Mouse (Mus musculus) limb, embryonic 11.5 days (tissue): ENCODE measurements around the gene Dzank1. TPM values are rescaled to one million over a fixed set of nuclear protein-coding genes. Genes with fewer than 3 reads are reported as not detected.

Source experiments
- ATAC-seq: fragments of 200-750 bp; cut with Nextera tagmentation; 2 replicates; pipeline ENCODE4 v1.8.0; 2017; ENCODE audit warnings: low read depth; ENCODE audit not compliant: insufficient number of reproducible peaks, low FRiP score, low TSS enrichment
- DNase-seq: peaks from one replicate; pipeline ENCODE4 v3.0.0-alpha.2; 2015; ENCODE audit warnings: low spot score
- H3K27ac ChIP-seq: fragments of 300-500 bp; sonication (generic); replicated peaks from 2 replicates; pipeline ENCODE4 v1.5.1; 2014; ENCODE audit warnings: low read depth, mild to moderate bottlenecking, low read length
- H3K27me3 ChIP-seq: fragments of 300-500 bp; sonication (generic); 2 replicates; pipeline ENCODE4 v1.6.1; 2014; ENCODE audit warnings: mild to moderate bottlenecking, low read length, mixed read lengths; ENCODE audit not compliant: control insufficient read depth, insufficient read depth
- H3K36me3 ChIP-seq: fragments of 300-500 bp; sonication (generic); 2 replicates; pipeline ENCODE4 v1.6.1; 2014; ENCODE audit warnings: mild to moderate bottlenecking, low read length, moderate library complexity, mixed read lengths; ENCODE audit not compliant: control insufficient read depth, insufficient read depth
- H3K4me1 ChIP-seq: fragments of 300-500 bp; sonication (generic); 2 replicates; pipeline ENCODE4 v1.6.1; 2014; ENCODE audit warnings: low read length, mixed read lengths; ENCODE audit not compliant: control insufficient read depth, insufficient read depth
- H3K4me2 ChIP-seq: fragments of 300-500 bp; sonication (generic); 2 replicates; pipeline ENCODE4 v1.6.1; 2014; ENCODE audit warnings: low read depth, mild to moderate bottlenecking, moderate library complexity; ENCODE audit not compliant: severe bottlenecking
- H3K4me3 ChIP-seq: fragments of 300-500 bp; sonication (generic); 2 replicates; pipeline ENCODE4 v1.5.1; 2014; ENCODE audit warnings: low read depth, low read length
- H3K9ac ChIP-seq: fragments of 300-500 bp; sonication (generic); 2 replicates; pipeline ENCODE4 v1.6.1; 2014; ENCODE audit warnings: mild to moderate bottlenecking, low read length
- H3K9me3 ChIP-seq: fragments of 300-500 bp; sonication (generic); 2 replicates; pipeline ENCODE4 v1.6.1; 2016; ENCODE audit warnings: low read length; ENCODE audit not compliant: control insufficient read depth
- WGBS: fragments of 180-500 bp; shearing (Covaris S2); extraction: QIAGEN DNeasy Blood & Tissue Kit; methylation state at CpG from one replicate; pipeline ENCODE4 v1.1.7; 2014; 5-methylcytosine and 5-hydroxymethylcytosine counted together
- polyA plus RNA-seq: library from polyadenylated mRNA; unstranded; fragments of >200 nt; fragmentation: Nextera tagmentation; extraction: Ambion mirVana; gene quantifications from 2 replicates; pipeline ENCODE4 v1.2.1, GENCODE M21; 2014

Dzank1 gene
- polyA plus RNA-seq, result 1.0 and 2.7 TPM in 2 replicates

DNA sequence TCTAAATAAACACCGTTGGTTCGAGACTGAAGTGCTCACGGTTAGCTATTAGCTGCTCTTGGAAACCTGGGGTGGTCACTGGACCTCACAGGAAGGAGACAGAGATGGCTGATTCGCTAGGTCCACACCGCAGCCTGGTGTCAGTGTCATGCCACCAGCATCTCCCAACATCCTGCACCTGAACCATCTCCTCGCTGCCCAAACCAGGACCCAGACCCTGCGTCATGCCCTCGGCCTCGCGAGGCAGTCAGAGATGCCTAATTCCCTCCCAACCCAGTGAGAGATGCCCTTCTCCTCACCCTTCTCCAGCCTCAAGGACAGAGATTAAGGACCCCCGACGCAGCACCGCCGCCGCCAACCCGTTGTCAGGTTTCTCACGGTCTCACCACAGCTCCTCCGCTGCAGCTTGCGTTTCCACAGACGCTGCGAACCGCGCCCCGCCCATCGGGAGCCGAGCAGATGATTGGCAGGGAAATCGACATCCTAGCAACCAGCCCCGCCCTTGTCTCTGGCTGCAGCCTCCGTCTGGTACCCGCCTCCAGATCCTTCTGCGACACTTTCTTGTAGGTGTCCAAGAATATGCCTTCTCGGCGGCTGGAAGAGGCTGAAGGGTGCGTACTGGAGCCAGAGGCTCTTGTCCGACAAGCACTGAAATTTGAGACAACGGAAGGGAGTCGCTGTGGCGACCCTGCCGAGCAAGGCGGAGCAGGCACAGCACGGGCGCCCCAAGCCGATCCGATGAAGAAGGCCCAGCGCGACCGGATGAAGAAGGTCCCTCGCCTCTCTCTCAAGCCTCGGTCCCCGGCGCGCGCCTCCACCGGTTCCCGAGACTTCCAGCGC, at the start of gene Dzank1, which contains the start of gene Polr3f:
Gene Dzank1 (minus strand): TSS at position 434 of the 840 bp plus-strand sequence.
Gene Polr3f (plus strand): TSS at position 738 of the 840 bp plus-strand sequence.
- H3K27me3 ChIP-seq, result no peaks in the 10 kb centered on the region
- peak within 1 kb of the TSS; percentile 43; the same call in 1 of the 2 replicates for H3K27ac ChIP-seq
- peak; percentile 99 for ATAC-seq
- H3K4me3 ChIP-seq, result peak within 1 kb of the TSS; percentile 77
- DNase-seq, result peak; percentile 95
- H3K4me1 ChIP-seq, result peaks cover 4% of the 10 kb centered on the region; the same call in 1 of the 2 replicates
- peak within 1 kb of the TSS; percentile 76 for H3K4me2 ChIP-seq
- peak within 1 kb of the TSS; percentile 83 for H3K9ac ChIP-seq
- H3K9me3 ChIP-seq, result no peaks in the 10 kb centered on the region
- H3K36me3 ChIP-seq, result peaks cover 2% of the 10 kb centered on the region; the same call in 1 of the 2 replicates
- WGBS, result 1% methylated on average over 50 of the region's 56 CpGs

DNA sequence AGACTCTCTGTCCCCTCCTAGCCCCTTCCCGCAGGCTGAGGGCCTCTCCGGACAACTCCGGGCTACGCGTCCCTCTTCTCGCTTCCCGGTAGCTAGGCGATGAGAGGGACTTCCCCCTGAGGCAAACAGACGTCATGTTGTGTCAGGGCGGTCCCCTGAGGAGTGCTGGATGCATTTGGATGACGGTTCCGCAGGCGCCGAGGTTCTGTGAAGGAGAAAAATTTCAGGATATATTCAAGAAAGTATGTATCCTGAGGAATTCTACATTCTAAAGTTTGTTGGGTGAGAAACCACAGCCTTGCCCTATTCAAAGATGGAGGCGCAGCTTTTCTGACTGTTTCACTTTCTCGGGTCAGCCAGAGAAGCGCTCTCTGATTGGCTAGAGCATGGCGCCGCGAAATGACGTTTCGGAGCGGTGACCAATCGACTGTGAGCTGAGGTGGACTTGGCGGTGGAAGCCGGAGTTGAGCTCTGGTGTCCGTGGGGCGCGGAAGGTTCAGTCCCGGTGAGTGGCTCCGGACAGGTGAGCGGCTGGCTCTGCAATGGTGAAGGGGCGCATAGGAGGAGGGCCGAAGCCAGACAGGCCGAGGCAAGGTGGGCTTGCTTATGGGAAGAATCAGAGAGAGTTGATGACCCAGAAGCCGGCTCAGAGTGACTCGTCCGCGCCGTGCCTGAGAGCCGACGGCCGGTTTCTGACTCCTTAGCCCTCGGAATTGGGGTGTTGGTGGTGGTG, 28.8 kb upstream of the Dzank1 start, which contains the start of gene Sec23b:
Gene Sec23b (plus strand): TSS at position 410 of the 733 bp plus-strand sequence.
- ATAC-seq, result peak; percentile 96
- peak; percentile 97 for DNase-seq
- peak within 1 kb of the TSS; percentile 84 for H3K9ac ChIP-seq
- H3K9me3 ChIP-seq, result no peaks in the 10 kb centered on the region
- H3K27ac ChIP-seq, result peak within 1 kb of the TSS; percentile 77
- H3K4me1 ChIP-seq, result 0 out of 2 replicates have a peak, but pooled peaks cover 3% of the 10 kb centered on the region
- H3K36me3 ChIP-seq, result peaks cover 2% of the 10 kb centered on the region; the same call in 1 of the 2 replicates
- peak within 1 kb of the TSS; percentile 79 for H3K4me3 ChIP-seq
- under 1% methylated on average over 44 of the region's 44 CpGs for WGBS
- H3K4me2 ChIP-seq, result peak within 1 kb of the TSS; percentile 59
- no peaks in the 10 kb centered on the region for H3K27me3 ChIP-seq

DNA sequence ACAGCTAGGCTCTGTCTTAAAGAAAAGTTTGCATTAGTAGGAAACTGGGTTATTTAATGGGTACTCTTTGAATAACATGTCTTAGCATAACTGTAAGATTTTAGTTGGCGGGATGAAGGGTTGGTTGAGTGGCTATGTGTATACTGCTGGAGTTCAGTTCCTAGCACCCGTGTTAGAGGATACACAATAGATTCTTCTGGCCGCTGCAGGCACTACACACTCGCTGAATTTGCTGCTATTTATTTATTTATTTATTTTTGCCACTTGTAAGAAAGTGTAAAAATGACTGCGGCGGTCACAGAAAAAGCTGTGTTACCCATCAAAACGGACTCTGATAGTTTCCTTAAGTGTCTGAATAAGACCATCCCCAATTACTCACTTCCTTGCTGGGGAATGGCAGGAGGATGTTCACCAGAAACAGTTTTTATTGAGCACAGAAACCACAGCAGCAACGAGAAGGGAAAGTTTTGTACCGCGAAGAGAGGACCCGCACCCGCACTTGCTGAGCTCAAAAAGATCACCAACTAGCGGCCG, 28.1 kb upstream of the Dzank1 start:
- peak overlapping the region; percentile 84 for H3K9ac ChIP-seq
- peaks cover 2% of the 10 kb centered on the region; the same call in 1 of the 2 replicates for H3K36me3 ChIP-seq
- 0 out of 2 replicates have a peak, but pooled peaks cover 3% of the 10 kb centered on the region for H3K4me1 ChIP-seq
- H3K4me2 ChIP-seq, result peak overlapping the region; percentile 59
- H3K4me3 ChIP-seq, result peak overlapping the region; percentile 79
- H3K27ac ChIP-seq, result peak overlapping the region; percentile 77
- no peaks in the 10 kb centered on the region for H3K9me3 ChIP-seq
- DNase-seq (no peak), ATAC-seq (no peak)
- WGBS, result 4% methylated on average over 14 of the region's 14 CpGs
- H3K27me3 ChIP-seq, result no peaks in the 10 kb centered on the region

DNA sequence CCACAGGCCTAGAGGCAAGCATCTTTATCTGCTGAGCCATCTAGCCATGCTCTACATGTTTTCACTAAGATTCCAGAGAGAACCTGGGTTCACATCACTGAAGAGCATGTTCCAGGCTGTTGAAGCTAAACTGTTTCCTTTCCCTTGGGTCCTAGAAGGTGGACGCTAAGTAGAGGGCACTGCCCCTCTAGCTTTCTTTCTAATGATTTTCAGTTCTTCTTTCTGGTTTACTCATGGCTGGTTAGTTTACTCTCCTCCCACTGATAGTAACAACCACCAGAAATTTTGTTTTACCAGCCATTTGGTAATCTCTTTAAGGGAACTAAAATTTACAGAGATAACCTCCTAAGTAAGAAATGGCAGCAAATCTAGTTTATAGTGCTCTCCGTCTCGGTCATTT, 26.7 kb upstream of the Dzank1 start:
- H3K4me2 ChIP-seq, result no peak overlapping the region
- no peaks in the 10 kb centered on the region for H3K9me3 ChIP-seq
- H3K27me3 ChIP-seq, result no peaks in the 10 kb centered on the region
- DNase-seq (no peak), ATAC-seq (no peak)
- 93% methylated on average over 3 of the region's 3 CpGs for WGBS
- no peak overlapping the region for H3K9ac ChIP-seq
- H3K27ac ChIP-seq, result no peak overlapping the region
- 0 out of 2 replicates have a peak, but pooled peaks cover 3% of the 10 kb centered on the region for H3K4me1 ChIP-seq
- H3K4me3 ChIP-seq, result no peak overlapping the region
- no peaks in the 10 kb centered on the region for H3K36me3 ChIP-seq

DNA sequence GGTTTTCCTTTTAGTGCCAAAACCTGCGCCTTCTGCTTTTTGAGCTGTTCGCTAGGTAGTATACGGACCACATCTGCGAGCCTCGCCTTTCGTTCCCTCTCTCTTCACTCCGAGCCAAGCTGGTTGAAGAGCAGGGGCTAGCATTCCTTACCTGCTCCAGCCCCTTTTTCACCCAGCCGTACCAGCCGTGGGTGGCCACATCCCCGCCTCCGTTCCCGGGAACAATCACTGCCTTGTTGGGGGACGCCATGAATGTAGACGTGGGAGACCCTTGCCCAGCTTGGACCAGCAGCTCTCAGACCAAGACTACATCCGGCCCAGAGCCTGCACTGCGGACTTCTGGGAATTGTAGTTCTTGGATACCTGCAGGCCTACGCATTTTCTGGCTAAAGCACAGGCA, 23.3 kb upstream of the Dzank1 start, which contains the start of gene Rbbp9:
Gene Rbbp9 (minus strand): TSS at position 341 of the 400 bp plus-strand sequence.
- Histone ChIP-seq H3K27me3 (no peaks in the 10 kb centered on the region), H3K9ac (peak within 1 kb of the TSS; percentile 81), H3K4me1 (no peaks in the 10 kb centered on the region), H3K4me2 (peak within 1 kb of the TSS; percentile 53), H3K36me3 (no peaks in the 10 kb centered on the region; the same call in 1 of the 2 replicates), H3K9me3 (no peaks in the 10 kb centered on the region), H3K4me3 (peak within 1 kb of the TSS; percentile 62), H3K27ac (peak within 1 kb of the TSS; percentile 76; the same call in 1 of the 2 replicates)
- DNase-seq, result peak; percentile 86
- WGBS, result under 1% methylated on average over 17 of the region's 17 CpGs
- peak; percentile 93 for ATAC-seq

DNA sequence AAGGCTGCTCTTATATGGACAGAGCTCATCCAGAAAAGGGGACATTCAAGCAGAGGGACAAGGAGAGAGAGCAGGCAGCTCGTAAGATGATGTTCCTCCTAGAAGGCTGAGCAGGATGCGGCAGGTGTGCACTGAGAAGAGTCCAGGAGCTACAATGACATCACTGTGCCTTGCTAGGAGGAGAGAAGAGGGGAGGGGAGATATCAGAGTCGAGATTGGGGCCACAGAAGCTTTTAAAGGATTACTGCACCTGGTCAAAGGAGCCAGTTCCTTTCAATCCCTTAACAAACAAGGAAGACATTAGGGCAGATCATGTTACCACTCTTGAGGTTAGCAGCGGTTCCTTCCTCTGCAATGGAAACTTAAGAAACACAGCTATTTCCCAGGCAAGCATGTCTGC, 20.3 kb upstream of the Dzank1 start:
- Histone ChIP-seq H3K4me2 (no peak overlapping the region), H3K9me3 (no peaks in the 10 kb centered on the region), H3K4me3 (no peak overlapping the region), H3K4me1 (no peaks in the 10 kb centered on the region), H3K9ac (no peak overlapping the region), H3K27ac (no peak overlapping the region), H3K36me3 (peaks cover 5% of the 10 kb centered on the region), H3K27me3 (no peaks in the 10 kb centered on the region)
- 76% methylated on average over 4 of the region's 4 CpGs for WGBS
- ATAC-seq (no peak), DNase-seq (no peak)

DNA sequence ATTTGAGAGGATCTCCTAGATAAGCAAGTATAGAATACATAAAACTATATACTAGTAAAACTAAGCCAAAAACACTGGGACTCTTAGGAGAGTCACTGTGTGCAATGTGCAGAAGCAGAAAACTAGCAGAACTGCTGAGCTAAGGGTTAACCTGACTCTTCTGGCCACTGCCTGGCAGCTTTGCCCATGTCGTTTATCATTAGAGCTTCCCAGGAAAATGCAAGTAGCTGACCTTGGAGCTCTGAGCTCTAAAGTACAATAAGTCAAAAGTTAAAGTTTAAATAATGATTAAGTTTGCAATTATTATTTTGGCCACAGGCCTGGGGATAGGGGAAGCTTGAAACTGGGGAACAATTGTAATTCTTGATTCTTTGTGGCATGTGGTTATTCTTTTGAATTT, 18.3 kb upstream of the Dzank1 start:
- ATAC-seq, result no peak
- no peaks in the 10 kb centered on the region for H3K4me1 ChIP-seq
- WGBS, result 53% methylated on average over 1 of the region's 1 CpGs

DNA sequence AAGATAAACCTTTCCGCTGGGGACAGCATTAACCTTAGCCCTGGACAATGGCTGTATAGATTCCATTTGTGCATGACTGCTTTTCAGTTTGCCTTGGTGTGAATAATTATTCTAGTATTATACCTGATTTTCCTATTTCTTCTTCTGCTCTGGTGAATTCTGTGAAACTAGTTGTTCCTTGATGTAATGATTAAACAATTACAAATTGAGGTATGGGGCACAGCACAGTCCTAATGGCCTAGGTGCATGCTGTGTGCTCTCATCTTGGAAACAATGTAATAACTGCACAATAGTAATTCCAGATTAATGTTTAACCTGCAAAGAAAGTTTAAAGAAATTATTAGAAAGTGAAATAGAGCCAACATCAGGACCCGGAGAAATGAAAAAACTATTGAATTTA, 17.8 kb upstream of the Dzank1 start:
- DNase-seq, result no peak
- no peak overlapping the region for H3K9ac ChIP-seq
- no peak for ATAC-seq
- H3K4me1 ChIP-seq, result no peaks in the 10 kb centered on the region
- no peak overlapping the region for H3K4me3 ChIP-seq
- no peak overlapping the region for H3K27ac ChIP-seq
- H3K36me3 ChIP-seq, result peaks cover 5% of the 10 kb centered on the region
- 95% methylated on average over 2 of the region's 2 CpGs for WGBS
- no peak overlapping the region for H3K4me2 ChIP-seq
- H3K27me3 ChIP-seq, result no peaks in the 10 kb centered on the region
- H3K9me3 ChIP-seq, result no peaks in the 10 kb centered on the region

More for the DNA sequence above, 18.3 kb upstream of the Dzank1 start:
- Histone ChIP-seq H3K4me3 (no peak overlapping the region), H3K9ac (no peak overlapping the region), H3K27ac (no peak overlapping the region), H3K4me2 (no peak overlapping the region), H3K9me3 (no peaks in the 10 kb centered on the region), H3K27me3 (no peaks in the 10 kb centered on the region), H3K36me3 (peaks cover 5% of the 10 kb centered on the region)
- DNase-seq, result no peak
